ENCODE assay signal across 8 mouse cellular contexts in genomic region chr7:31149751-31150565, GRCm38 (mm10). TPM values are rescaled to one million over a fixed set of nuclear protein-coding genes. Genes with fewer than 3 reads are reported as not detected.
DNase-seq lines count a peak whose midpoint lies in the region; ATAC-seq and TF ChIP-seq lines count a peak whose summit lies in the region.

No protein-coding gene starts in this region.

- H3K27ac ChIP-seq in lung, embryonic 15.5 days = peak overlapping the region; percentile 96
- H3K27ac ChIP-seq in bone marrow, adult 2 months (ENCODE audit: control insufficient read depth, insufficient read depth, low read depth, low read length, poor library complexity) = peak overlapping the region; percentile 96
- H3K27ac ChIP-seq in forebrain, embryonic 13.5 days = peak overlapping the region; percentile 96
- peak overlapping the region; percentile 88 for H3K27ac ChIP-seq in liver, embryonic 11.5 days (ENCODE audit: low read depth, low read length)

- ATAC-seq in lung, embryonic 15.5 days (ENCODE audit: borderline replicate concordance, extremely low read depth, low FRiP score, low TSS enrichment) = no peak
- peak; percentile 12 for ATAC-seq in forebrain, embryonic 13.5 days
- ATAC-seq in liver, embryonic 11.5 days (replicated peaks; ENCODE audit: low FRiP score) = peak; percentile 0; the same call in 1 of the 2 replicates

- no peak for DNase-seq in lung, postnatal 10 days
- no peak for DNase-seq in liver, embryonic 11.5 days (ENCODE audit: low spot score)
- peak; percentile 66 for DNase-seq in retina, postnatal 1 day
- no peak for DNase-seq in spleen, adult 12 weeks (ENCODE audit: low spot score)
- DNase-seq in gastrocnemius, adult 18-20 months (ENCODE audit: low spot score) = no peak

- WGBS in lung, embryonic 15.5 days = 1% methylated on average over 20 of the region's 20 CpGs
- WGBS in bone marrow, adult 2 months = 1% methylated on average over 20 of the region's 20 CpGs
- WGBS in forebrain, embryonic 13.5 days = under 1% methylated on average over 18 of the region's 20 CpGs
- 6% methylated on average over 20 of the region's 20 CpGs for WGBS in liver, embryonic 11.5 days

- no peaks in the 10 kb centered on the region for H3K9me3 ChIP-seq in lung, embryonic 15.5 days
- no peaks in the 10 kb centered on the region for H3K9me3 ChIP-seq in forebrain, embryonic 13.5 days (replicated peaks)
- no peaks in the 10 kb centered on the region for H3K9me3 ChIP-seq in liver, embryonic 11.5 days (ENCODE audit: control insufficient read depth, low read length)

- H3K4me3 ChIP-seq in lung, embryonic 15.5 days = peak overlapping the region; percentile 96
- H3K4me3 ChIP-seq in bone marrow, adult 2 months (replicated peaks; ENCODE audit: control insufficient read depth, low read depth, low read length) = peak overlapping the region; percentile 88
- H3K4me3 ChIP-seq in forebrain, embryonic 13.5 days = peak overlapping the region; percentile 72
- peak overlapping the region; percentile 86 for H3K4me3 ChIP-seq in liver, embryonic 11.5 days (ENCODE audit: low read depth, low read length)

- peak overlapping the region; percentile 68 for H3K4me2 ChIP-seq in lung, embryonic 15.5 days
- peak overlapping the region; percentile 85 for H3K4me2 ChIP-seq in forebrain, embryonic 13.5 days
- H3K4me2 ChIP-seq in liver, embryonic 11.5 days = peak overlapping the region; percentile 82

- H3K36me3 ChIP-seq in lung, embryonic 15.5 days = no peaks in the 10 kb centered on the region
- peaks cover 21% of the 10 kb centered on the region for H3K36me3 ChIP-seq in forebrain, embryonic 13.5 days (ENCODE audit: poor library complexity, severe bottlenecking)
- no peaks in the 10 kb centered on the region for H3K36me3 ChIP-seq in liver, embryonic 11.5 days (ENCODE audit: control insufficient read depth, insufficient read depth, low read length)

- no peak for TF ChIP-seq POLR2A in bone marrow, adult 2 months (IDR thresholded peaks at IDR 0.05; ENCODE audit: borderline replicate concordance, control insufficient read depth, low read depth, low read length)

- peaks cover 55% of the 10 kb centered on the region for H3K4me1 ChIP-seq in lung, embryonic 15.5 days
- H3K4me1 ChIP-seq in bone marrow, adult 2 months (ENCODE audit: control insufficient read depth, insufficient read depth, low read length) = peaks cover 6% of the 10 kb centered on the region
- H3K4me1 ChIP-seq in forebrain, embryonic 13.5 days = peaks cover 36% of the 10 kb centered on the region
- peaks cover 46% of the 10 kb centered on the region for H3K4me1 ChIP-seq in liver, embryonic 11.5 days (replicated peaks; ENCODE audit: control insufficient read depth, insufficient read depth, low read length)

- no peak for TF ChIP-seq CTCF in bone marrow, adult 2 months (IDR thresholded peaks at IDR 0.05; ENCODE audit: control insufficient read depth, insufficient read depth, low read length)

- peak overlapping the region; percentile 97 for H3K9ac ChIP-seq in lung, embryonic 15.5 days
- H3K9ac ChIP-seq in forebrain, embryonic 13.5 days = peak overlapping the region; percentile 92
- H3K9ac ChIP-seq in liver, embryonic 11.5 days (ENCODE audit: low read depth, low read length) = peak overlapping the region; percentile 80

- H3K27me3 ChIP-seq in lung, embryonic 15.5 days = no peaks in the 10 kb centered on the region
- no peaks in the 10 kb centered on the region for H3K27me3 ChIP-seq in forebrain, embryonic 13.5 days
- no peaks in the 10 kb centered on the region for H3K27me3 ChIP-seq in liver, embryonic 11.5 days (replicated peaks; ENCODE audit: control insufficient read depth, insufficient read depth, low read length)

RNA-seq across cellular contexts. Expression of gene Gramd1a, which starts 5.7 kb away (rescaled TPM):
- 63.0 and 65.5 TPM in 2 replicates for polyA plus RNA-seq in lung, embryonic 15.5 days (2015; fragmentation: Nextera tagmentation; extraction: Ambion mirVana)
- polyA plus RNA-seq in bone marrow, adult 2 months (2011; ENCODE audit: insufficient read depth, insufficient read length, low replicate concordance, missing spikeins) = 73.7 and 144 TPM in 2 replicates
- polyA plus RNA-seq in forebrain, embryonic 13.5 days (2015; fragmentation: Nextera tagmentation; extraction: Ambion mirVana) = 171 and 189 TPM in 2 replicates
- 40.9 and 47.6 TPM in 2 replicates for polyA plus RNA-seq in liver, embryonic 11.5 days (2014; fragmentation: Nextera tagmentation; extraction: Ambion mirVana)
- 10 to 100 TPM; 35.7 to 37.1 TPM for total RNA-seq in gastrocnemius, adult 18-20 months (2021)

RNA-seq across cellular contexts. Expression of gene Scn1b, which starts 23.2 kb away (rescaled TPM):
- polyA plus RNA-seq in lung, embryonic 15.5 days (2015; fragmentation: Nextera tagmentation; extraction: Ambion mirVana) = 1.5 and 1.8 TPM in 2 replicates
- polyA plus RNA-seq in bone marrow, adult 2 months (2011; ENCODE audit: insufficient read depth, insufficient read length, low replicate concordance, missing spikeins) = 4.3 and 6.2 TPM in 2 replicates
- polyA plus RNA-seq in forebrain, embryonic 13.5 days (2015; fragmentation: Nextera tagmentation; extraction: Ambion mirVana) = 1.1 and 1.3 TPM in 2 replicates
- 0.57 and 1.0 TPM in 2 replicates for polyA plus RNA-seq in liver, embryonic 11.5 days (2014; fragmentation: Nextera tagmentation; extraction: Ambion mirVana)
- 100 to 1,000 TPM; 924 to 953 TPM for total RNA-seq in gastrocnemius, adult 18-20 months (2021)

RNA-seq across cellular contexts. Expression of gene Hpn, which starts 34.9 kb away (rescaled TPM):
- 14.6 and 16.7 TPM in 2 replicates for polyA plus RNA-seq in lung, embryonic 15.5 days (2015; fragmentation: Nextera tagmentation; extraction: Ambion mirVana)
- polyA plus RNA-seq in bone marrow, adult 2 months (2011; ENCODE audit: insufficient read depth, insufficient read length, low replicate concordance, missing spikeins) = 38.2 and 59.6 TPM in 2 replicates
- polyA plus RNA-seq in forebrain, embryonic 13.5 days (2015; fragmentation: Nextera tagmentation; extraction: Ambion mirVana) = not detected in 2 replicates
- polyA plus RNA-seq in liver, embryonic 11.5 days (2014; fragmentation: Nextera tagmentation; extraction: Ambion mirVana) = 36.6 and 38.3 TPM in 2 replicates
- total RNA-seq in gastrocnemius, adult 18-20 months (2021) = 10 to 100 TPM; 15.0 to 20.7 TPM

Comparison
In these comparisons a context has a peak if more than half of its experiments do, and no peak if none do; other contexts are left out.
1. RNA of gene Hpn, which starts 34.9 kb away (polyA plus RNA-seq): 38.2 to 59.6 TPM in bone marrow, adult 2 months, 36.6 to 38.3 TPM in liver, embryonic 11.5 days and 14.6 to 16.7 TPM in lung, embryonic 15.5 days; not detected in forebrain, embryonic 13.5 days; every median in the first group is over 10 times any median in the second.
2. Peak in every context shown above with its lines, with median percentiles within 50 percentile points of each other: H3K27ac ChIP-seq, H3K4me2 ChIP-seq, H3K4me3 ChIP-seq and H3K9ac ChIP-seq.